Mouse (Mus musculus): ENCODE data around the gene Eno3. TPM values are rescaled to one million over a fixed set of nuclear protein-coding genes. Genes with fewer than 3 reads are reported as not detected.

Gene Eno3
- polyA plus RNA-seq (2016; fragmentation: Nextera tagmentation; extraction: Ambion mirVana) = 34.2 and 38.2 TPM in 2 replicates

DNA sequence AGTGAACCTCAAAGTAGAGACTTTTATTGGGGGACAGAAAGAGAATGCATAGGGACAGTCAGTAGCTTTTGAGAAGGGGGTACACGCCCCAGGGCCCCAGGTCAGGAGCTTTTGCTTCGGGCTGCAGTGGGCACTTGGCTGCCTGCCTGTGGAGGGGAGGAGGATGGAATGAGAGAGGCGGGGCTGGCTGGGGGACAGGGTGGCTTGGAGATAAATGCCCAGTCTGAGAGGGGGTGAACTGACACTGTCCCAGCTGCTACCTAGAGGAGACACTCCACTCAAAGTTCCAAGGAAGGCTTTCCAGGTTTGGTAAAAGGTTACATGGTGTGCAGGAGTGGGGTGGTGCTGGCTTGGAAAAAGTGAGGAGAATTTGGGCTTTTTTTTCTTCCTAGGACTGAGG, at the start of gene Eno3:
Gene Eno3 (plus strand): TSS at position 239 of the 400 bp plus-strand sequence.
- Histone ChIP-seq H3K27ac (peak within 1 kb of the TSS; percentile 98), H3K9me3 (no peaks in the 10 kb centered on the region), H3K4me3 (replicated peaks) (peak within 1 kb of the TSS; percentile 97), H3K36me3 (peaks cover 39% of the 10 kb centered on the region), H3K4me2 (peak within 1 kb of the TSS; percentile 97), H3K27me3 (no peaks in the 10 kb centered on the region), H3K4me1 (replicated peaks) (peaks cover 46% of the 10 kb centered on the region), H3K9ac (replicated peaks) (peak within 1 kb of the TSS; percentile 97)
- ATAC-seq (ENCODE audit: insufficient number of reproducible peaks, insufficient read depth, low FRiP score, low TSS enrichment, low read depth) = no peak
- 4% methylated on average over 3 of the region's 3 CpGs for WGBS

DNA sequence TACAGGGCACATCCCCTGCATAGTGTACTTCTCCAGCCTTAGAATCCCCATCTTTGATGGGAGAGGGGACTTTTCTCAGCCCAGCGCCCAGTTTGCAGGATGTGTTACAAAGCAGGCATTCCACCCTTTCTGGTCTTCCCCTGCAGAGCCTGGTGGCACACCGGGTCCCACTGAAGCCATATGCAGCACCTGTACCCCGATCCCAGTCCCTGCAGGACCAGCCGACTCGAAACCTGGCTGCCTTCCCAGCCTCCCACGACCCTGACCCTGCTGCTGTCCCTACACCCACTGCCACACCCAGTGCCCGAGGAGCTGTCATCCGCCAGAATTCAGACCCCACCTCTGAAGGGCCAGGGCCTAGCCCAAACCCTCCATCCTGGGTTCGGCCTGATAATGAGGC, 49.4 kb upstream of the Eno3 start:
- no peak overlapping the region for H3K4me2 ChIP-seq
- WGBS = 92% methylated on average over 9 of the region's 9 CpGs
- H3K36me3 ChIP-seq = peaks cover 100% of the 10 kb centered on the region
- H3K4me3 ChIP-seq (replicated peaks) = no peak overlapping the region
- H3K9ac ChIP-seq (replicated peaks) = no peak overlapping the region
- H3K4me1 ChIP-seq (replicated peaks) = no peaks in the 10 kb centered on the region
- no peaks in the 10 kb centered on the region for H3K27me3 ChIP-seq
- H3K27ac ChIP-seq = no peak overlapping the region
- ATAC-seq (ENCODE audit: insufficient number of reproducible peaks, insufficient read depth, low FRiP score, low TSS enrichment, low read depth) = no peak
- no peaks in the 10 kb centered on the region for H3K9me3 ChIP-seq

DNA sequence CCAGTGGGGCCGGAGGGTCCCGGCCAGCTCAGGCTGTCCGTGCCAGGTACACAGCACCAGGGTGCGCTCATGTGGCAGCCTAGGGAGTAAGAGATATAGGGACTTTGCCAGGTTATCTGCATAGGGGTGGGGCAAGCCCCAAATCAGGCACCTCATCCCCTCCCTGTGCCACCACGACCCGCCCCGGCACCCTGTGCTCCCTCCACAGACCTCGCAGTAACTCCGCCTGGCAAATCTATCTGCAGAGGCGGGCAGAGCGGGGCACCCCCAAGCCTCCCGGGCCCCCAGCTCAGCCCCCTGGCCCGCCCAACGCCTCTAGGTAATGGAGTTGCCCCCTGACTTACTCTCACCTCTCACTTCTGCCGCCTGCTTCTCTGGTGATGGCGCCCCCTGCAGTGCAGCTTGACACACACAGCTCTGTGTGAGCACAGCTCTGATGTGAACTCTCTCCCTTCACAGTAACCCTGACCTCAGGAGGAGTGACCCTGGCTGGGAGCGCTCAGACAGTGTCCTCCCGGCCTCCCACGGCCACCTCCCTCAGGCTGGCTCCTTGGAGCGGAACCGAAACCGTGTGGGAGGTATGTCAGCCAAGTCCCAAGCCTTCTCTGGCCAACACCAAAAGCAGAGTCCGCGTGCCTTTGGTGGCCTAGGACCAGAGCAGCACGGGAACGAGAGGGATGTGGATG, 48.5 kb upstream of the Eno3 start:
- Histone ChIP-seq H3K27ac (no peak overlapping the region), H3K9me3 (no peaks in the 10 kb centered on the region), H3K36me3 (peaks cover 100% of the 10 kb centered on the region), H3K4me1 (replicated peaks) (no peaks in the 10 kb centered on the region), H3K9ac (replicated peaks) (no peak overlapping the region), H3K4me3 (replicated peaks) (no peak overlapping the region), H3K4me2 (no peak overlapping the region), H3K27me3 (no peaks in the 10 kb centered on the region)
- 92% methylated on average over 26 of the region's 26 CpGs for WGBS
- ATAC-seq (ENCODE audit: insufficient number of reproducible peaks, insufficient read depth, low FRiP score, low TSS enrichment, low read depth) = no peak

DNA sequence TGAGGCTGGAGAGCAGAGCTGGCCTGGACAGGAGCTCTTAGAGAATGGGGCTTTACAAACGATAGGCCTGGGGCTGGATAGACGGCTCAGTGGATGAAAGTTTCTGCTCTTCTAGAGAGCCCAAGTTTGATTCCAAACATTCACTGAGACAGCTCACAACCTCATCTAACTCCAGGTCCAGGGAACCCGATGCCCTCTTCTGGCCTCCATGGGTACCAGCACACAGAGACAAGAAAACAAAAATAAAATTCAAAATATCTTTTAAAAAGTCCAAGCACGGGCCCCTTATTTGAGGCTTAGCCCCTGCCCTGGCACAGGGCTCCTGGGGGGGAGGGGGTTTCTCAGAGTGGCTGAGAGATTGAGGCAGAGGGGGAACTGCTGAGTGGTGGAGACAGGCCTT, 46.2 kb upstream of the Eno3 start:
- Histone ChIP-seq H3K36me3 (peaks cover 82% of the 10 kb centered on the region), H3K9me3 (no peaks in the 10 kb centered on the region), H3K27me3 (peaks cover 3% of the 10 kb centered on the region), H3K9ac (replicated peaks) (no peak overlapping the region), H3K4me2 (no peak overlapping the region), H3K27ac (no peak overlapping the region), H3K4me3 (replicated peaks) (no peak overlapping the region), H3K4me1 (replicated peaks) (peaks cover 15% of the 10 kb centered on the region)
- 84% methylated on average over 4 of the region's 4 CpGs for WGBS
- ATAC-seq (ENCODE audit: insufficient number of reproducible peaks, insufficient read depth, low FRiP score, low TSS enrichment, low read depth) = no peak

DNA sequence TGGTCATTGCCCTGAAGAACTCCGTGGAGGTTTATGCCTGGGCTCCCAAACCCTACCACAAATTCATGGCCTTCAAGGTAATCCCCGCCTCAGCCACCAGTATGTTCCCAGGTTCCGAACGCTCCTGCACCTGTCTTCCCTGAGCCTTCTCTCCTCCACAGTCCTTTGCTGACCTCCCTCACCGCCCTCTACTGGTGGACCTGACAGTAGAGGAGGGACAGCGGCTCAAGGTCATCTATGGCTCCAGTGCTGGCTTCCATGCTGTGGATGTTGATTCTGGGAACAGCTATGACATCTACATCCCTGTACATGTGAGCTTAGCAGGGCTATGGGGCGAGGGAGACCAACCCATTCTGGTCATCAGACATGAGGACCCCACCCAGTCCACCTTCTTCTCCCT, 44.5 kb upstream of the Eno3 start:
- no peak overlapping the region for H3K4me3 ChIP-seq (replicated peaks)
- ATAC-seq (ENCODE audit: insufficient number of reproducible peaks, insufficient read depth, low FRiP score, low TSS enrichment, low read depth) = no peak

DNA sequence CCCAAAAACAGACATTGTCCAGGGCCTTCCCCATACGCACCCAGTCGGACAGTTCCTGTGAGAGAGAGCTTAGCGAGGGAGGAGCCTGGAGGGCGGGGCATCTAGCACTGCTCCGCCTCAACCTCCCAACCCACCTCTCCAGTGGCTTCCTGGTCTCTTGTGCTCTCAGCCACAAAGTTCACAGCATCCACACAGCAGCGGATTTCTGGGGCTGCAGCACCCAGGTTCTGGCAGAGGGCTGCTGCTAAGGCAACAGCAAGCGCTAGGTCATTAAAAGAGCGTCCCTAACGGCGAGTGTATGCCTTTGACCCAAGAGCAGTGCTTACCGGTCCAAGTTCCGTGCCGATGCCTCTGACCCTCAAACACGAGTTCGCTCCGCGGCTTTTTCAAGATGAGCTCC, 41.9 kb upstream of the Eno3 start:
- H3K36me3 ChIP-seq = peaks cover 38% of the 10 kb centered on the region
- H3K4me1 ChIP-seq (replicated peaks) = peaks cover 15% of the 10 kb centered on the region
- H3K9ac ChIP-seq (replicated peaks) = peak overlapping the region; percentile 47
- peak overlapping the region; percentile 75 for H3K4me2 ChIP-seq
- ATAC-seq (ENCODE audit: insufficient number of reproducible peaks, insufficient read depth, low FRiP score, low TSS enrichment, low read depth) = peak; percentile 75
- no peaks in the 10 kb centered on the region for H3K9me3 ChIP-seq
- WGBS = under 1% methylated on average over 17 of the region's 17 CpGs
- H3K4me3 ChIP-seq (replicated peaks) = peak overlapping the region; percentile 38
- 0 out of 2 replicates have a peak overlapping the region, but pooled peaks have one; percentile 53 for H3K27ac ChIP-seq
- peaks cover 18% of the 10 kb centered on the region for H3K27me3 ChIP-seq

More for the DNA sequence above, 44.5 kb upstream of the Eno3 start:
- Histone ChIP-seq H3K9me3 (no peaks in the 10 kb centered on the region), H3K27me3 (peaks cover 18% of the 10 kb centered on the region), H3K27ac (no peak overlapping the region), H3K4me2 (no peak overlapping the region), H3K4me1 (replicated peaks) (peaks cover 15% of the 10 kb centered on the region), H3K9ac (replicated peaks) (no peak overlapping the region), H3K36me3 (peaks cover 64% of the 10 kb centered on the region)
- WGBS = 77% methylated on average over 7 of the region's 7 CpGs

DNA sequence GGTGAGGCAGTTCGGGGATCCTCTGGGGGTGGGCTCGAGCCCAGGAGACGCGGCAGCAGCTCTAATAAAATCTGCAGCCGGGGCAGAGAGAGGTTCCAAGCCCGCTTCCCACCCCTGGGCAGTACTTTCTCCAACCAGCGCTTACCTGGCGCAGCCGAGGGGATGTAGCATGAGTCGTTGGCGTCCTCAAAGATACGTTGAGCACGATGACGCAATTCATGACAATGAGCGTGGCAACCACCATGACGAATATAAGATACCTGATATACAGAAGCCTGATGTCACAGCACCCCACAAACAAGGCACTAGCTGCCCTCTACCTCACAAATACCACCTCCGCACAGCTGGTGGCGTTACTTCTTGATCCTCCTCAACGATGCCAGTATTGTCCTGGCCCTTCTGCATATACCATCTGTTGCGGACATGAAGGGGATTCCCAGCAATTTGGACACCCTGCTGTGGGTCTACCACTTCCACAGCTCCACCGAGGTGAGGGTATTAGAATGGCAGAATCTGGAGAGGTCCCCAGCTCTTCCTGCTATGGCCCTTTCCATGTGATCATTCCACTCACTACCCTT, 41.4 kb upstream of the Eno3 start, which contains the start of gene 4930544D05Rik:
Gene 4930544D05Rik (plus strand): TSS at position 333 of the 578 bp plus-strand sequence.
- 15% methylated on average over 21 of the region's 21 CpGs for WGBS
- H3K9me3 ChIP-seq = no peaks in the 10 kb centered on the region
- H3K27me3 ChIP-seq = peaks cover 18% of the 10 kb centered on the region
- H3K4me1 ChIP-seq (replicated peaks) = peaks cover 15% of the 10 kb centered on the region
- H3K4me3 ChIP-seq (replicated peaks) = peak within 1 kb of the TSS; percentile 38
- H3K27ac ChIP-seq = 0 out of 2 replicates have a peak within 1 kb of the TSS, but pooled peaks have one; percentile 53
- H3K9ac ChIP-seq (replicated peaks) = peak within 1 kb of the TSS; percentile 47
- H3K36me3 ChIP-seq = peaks cover 33% of the 10 kb centered on the region
- H3K4me2 ChIP-seq = peak within 1 kb of the TSS; percentile 75
- no peak for ATAC-seq (ENCODE audit: insufficient number of reproducible peaks, insufficient read depth, low FRiP score, low TSS enrichment, low read depth)

DNA sequence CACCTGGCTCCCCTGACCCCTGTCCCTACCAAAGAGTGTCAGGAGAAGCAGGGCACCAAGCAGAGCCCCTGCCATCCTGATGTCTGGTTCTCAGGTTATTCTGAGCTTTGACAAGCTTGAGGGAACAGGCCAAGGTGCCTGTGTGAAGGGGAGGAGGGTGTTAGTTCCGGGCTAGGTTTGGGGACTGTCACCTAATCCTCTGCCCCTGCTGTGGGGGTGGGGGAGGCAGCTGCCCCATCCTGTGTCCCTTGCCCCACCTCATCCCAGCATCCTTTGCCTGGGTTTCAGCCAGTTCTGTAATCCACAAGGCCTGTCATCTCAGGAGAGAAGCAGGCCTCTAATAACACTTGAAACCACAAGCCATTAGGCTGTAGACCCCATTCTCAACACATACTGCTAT, 37.9 kb upstream of the Eno3 start, which contains the start of gene Chrne:
Gene Chrne (minus strand): TSS at position 116 of the 400 bp plus-strand sequence.
- no peak for ATAC-seq (ENCODE audit: insufficient number of reproducible peaks, insufficient read depth, low FRiP score, low TSS enrichment, low read depth)
- H3K9me3 ChIP-seq = no peaks in the 10 kb centered on the region

DNA sequence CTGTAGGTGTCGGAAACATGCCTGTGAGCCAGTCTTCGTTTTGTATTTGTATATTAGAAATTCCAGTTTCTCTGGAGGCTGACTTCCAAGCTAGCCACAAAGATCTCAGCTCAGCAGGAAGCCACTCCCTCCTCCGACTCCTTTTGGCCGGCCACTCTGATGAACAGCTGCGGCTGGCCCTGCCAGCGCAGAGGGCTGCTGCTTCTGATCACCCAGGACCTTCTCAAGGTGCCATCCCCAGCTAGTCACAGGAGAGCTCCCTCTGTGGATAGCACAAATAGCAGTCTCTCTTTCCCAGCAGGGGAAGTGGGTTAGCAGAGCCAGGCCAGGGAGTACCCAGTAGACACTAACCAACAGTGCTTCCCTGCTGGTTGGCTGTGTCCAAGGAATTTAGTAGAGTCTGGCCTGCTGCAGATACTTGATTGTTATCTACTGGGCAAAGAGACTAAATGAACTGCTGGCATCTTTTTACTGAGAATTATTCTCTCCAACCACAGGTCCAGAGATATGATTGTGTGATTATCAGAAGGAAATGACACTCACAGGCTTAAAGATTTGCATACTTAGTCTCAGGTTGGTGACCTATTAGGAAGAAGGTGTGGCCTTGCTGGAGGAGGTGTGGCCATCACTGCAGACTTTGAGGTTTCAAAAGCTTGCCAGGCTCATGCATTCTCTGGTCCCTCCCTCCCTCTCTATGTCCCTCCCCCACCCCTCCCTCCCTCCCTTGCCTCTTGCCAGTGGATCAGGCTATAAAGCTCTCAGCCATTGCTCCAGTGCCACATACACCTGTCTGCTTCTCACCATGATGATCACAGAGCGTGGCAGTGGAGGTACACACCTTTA, 34.8 kb upstream of the Eno3 start:
- H3K9ac ChIP-seq (replicated peaks) = no peak overlapping the region
- 44% methylated on average over 7 of the region's 7 CpGs for WGBS
- H3K9me3 ChIP-seq = no peaks in the 10 kb centered on the region
- no peak overlapping the region for H3K27ac ChIP-seq
- H3K4me1 ChIP-seq (replicated peaks) = no peaks in the 10 kb centered on the region
- ATAC-seq (ENCODE audit: insufficient number of reproducible peaks, insufficient read depth, low FRiP score, low TSS enrichment, low read depth) = no peak
- no peak overlapping the region for H3K4me2 ChIP-seq
- no peak overlapping the region for H3K4me3 ChIP-seq (replicated peaks)
- H3K27me3 ChIP-seq = 0 out of 2 replicates have a peak, but pooled peaks cover under 1% of the 10 kb centered on the region
- no peaks in the 10 kb centered on the region for H3K36me3 ChIP-seq

More for the DNA sequence above, 37.9 kb upstream of the Eno3 start, which contains the start of gene Chrne:
- WGBS = 7% methylated on average over 1 of the region's 1 CpGs
- H3K9ac ChIP-seq (replicated peaks) = no peak within 1 kb of the TSS
- no peak within 1 kb of the TSS for H3K27ac ChIP-seq
- peaks cover 18% of the 10 kb centered on the region for H3K27me3 ChIP-seq
- no peak within 1 kb of the TSS for H3K4me3 ChIP-seq (replicated peaks)
- H3K4me2 ChIP-seq = no peak within 1 kb of the TSS
- peaks cover 15% of the 10 kb centered on the region for H3K4me1 ChIP-seq (replicated peaks)
- H3K36me3 ChIP-seq = no peaks in the 10 kb centered on the region

DNA sequence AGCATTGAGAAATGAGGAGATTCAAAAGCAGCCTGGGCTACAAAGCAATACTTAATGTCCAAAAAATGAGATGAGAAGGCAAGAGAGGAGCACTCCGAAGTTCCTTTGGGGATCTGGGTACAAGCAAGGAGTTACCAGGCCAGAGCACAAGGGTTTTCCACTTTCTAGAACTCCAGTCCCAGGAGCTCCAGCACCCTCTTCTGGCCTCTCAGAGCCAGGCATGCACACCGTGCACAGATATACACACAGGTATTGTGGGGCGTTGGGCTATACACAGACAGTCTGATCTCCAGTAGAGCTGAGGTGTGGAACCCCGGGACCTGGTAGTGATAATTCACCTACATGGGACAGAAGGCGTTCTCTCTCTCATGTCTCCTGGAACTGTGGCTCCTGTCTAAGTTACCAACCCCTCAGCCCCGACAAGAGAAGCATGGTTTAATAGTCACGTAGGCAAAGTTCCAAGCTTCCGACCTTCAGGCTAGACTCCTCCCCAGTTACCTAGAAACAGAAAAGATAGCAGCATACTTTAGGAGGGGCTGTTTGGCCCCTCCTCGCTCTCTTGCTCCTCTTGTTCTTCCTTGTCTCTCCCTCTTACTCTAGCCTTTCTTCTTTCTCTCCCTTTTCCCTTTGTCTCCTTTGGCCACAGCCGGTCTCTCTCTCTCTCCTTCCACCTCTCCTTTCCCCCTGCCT, 33.8 kb upstream of the Eno3 start:
- ATAC-seq (ENCODE audit: insufficient number of reproducible peaks, insufficient read depth, low FRiP score, low TSS enrichment, low read depth) = no peak
- WGBS = 80% methylated on average over 10 of the region's 10 CpGs
- H3K27me3 ChIP-seq = no peaks in the 10 kb centered on the region

More for the DNA sequence above, 33.8 kb upstream of the Eno3 start:
- H3K9ac ChIP-seq (replicated peaks) = no peak overlapping the region
- H3K27ac ChIP-seq = no peak overlapping the region
- no peak overlapping the region for H3K4me2 ChIP-seq
- H3K36me3 ChIP-seq = no peaks in the 10 kb centered on the region
- H3K4me3 ChIP-seq (replicated peaks) = no peak overlapping the region
- H3K4me1 ChIP-seq (replicated peaks) = no peaks in the 10 kb centered on the region
- H3K9me3 ChIP-seq = no peaks in the 10 kb centered on the region
